Mouse (Mus musculus): ENCODE measurements around the gene Ryr2.
A peak's percentile ranks its signal among the peaks of the same experiment; 100 is the strongest.
"Not testable (repeated sequence)": the region's sequence is repeated elsewhere in the genome, so short reads cannot be mapped to it uniquely, and the experiment has no call there.

The Ryr2 gene

DNA sequence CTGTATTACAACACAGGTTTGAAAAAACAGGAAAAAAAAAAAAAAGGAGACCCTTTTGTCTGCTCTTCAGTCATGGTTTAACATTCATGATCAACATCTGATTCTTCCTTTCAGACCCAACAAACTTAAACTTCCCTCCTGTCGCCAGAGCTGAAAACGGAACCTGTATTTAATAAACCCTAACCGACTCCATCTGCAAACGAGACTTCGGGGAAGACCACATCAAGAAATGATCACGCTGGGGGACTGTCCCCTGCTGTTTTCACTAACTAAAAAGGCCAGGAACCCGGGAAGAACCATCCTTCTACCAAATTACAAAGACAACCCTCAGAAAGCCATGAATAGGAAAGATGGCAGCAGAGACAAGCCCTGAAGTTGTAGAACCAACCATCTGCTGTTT lies 482.2 kb downstream of the Ryr2 start:
- ATAC-seq (ENCODE audit: insufficient number of reproducible peaks, low FRiP score, low TSS enrichment): no peak

- no peak for ATAC-seq (ENCODE audit: insufficient number of reproducible peaks, low FRiP score, low TSS enrichment)
These were observed 511.3 kb downstream of the Ryr2 start for GRCm38 (mm10) chr13:11595431-11595830.

- no peak for ATAC-seq (ENCODE audit: insufficient number of reproducible peaks, low FRiP score, low TSS enrichment)
These were observed 521.5 kb downstream of the Ryr2 start for GRCm38 (mm10) chr13:11585283-11585682.

- ATAC-seq (ENCODE audit: insufficient number of reproducible peaks, low FRiP score, low TSS enrichment): no peak
These were observed 534.2 kb downstream of the Ryr2 start for GRCm38 (mm10) chr13:11572552-11572951.

DNA sequence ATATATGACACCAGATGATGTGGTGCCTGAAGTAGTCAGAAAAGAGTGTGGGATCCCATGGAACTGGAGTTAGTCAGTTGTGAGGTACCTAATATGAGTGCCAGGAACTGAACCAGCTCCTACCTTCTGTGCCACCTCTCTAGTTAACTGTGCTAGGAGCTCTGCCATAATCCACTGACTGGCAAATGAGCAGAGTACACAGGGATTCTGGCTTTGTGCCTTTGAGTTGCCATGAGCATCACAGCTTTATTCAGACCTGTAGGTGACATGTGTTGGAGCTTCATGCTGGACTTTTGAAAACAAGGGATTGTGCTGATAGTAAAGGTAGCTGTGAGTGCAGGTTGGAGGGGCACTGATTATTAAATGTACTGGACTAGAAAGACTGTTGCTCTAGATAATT lies 539.4 kb downstream of the Ryr2 start:
- 0 out of 2 replicates have a peak, but pooled peaks have one; percentile 28 for ATAC-seq (ENCODE audit: insufficient number of reproducible peaks, low FRiP score, low TSS enrichment)

GRCm38 (mm10) chr13:11566486-11566885 lies 540.3 kb downstream of the Ryr2 start:
- ATAC-seq (ENCODE audit: insufficient number of reproducible peaks, low FRiP score, low TSS enrichment): no peak

- peak; percentile 62 for ATAC-seq (ENCODE audit: insufficient number of reproducible peaks, low FRiP score, low TSS enrichment)
These were observed 543.3 kb downstream of the Ryr2 start for GRCm38 (mm10) chr13:11563224-11564024.

DNA sequence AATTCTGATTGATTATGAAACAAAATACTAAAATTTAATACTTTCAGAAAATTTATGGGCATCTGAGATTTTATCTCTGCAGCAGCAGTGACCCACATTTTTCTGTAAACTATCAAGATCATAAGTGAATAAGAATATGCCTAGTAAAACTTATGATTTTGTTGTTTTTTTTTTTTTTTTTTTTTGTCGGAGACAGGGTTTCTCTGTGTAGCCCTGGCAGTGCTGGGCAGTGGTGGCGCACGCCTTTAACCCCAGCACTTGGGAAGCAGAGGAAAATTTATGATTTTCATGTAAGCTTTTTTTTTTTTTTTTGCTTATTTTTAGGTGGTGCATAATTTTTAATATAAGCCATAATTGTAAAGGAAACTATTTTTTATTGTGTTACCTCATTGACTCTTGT lies 557.1 kb downstream of the Ryr2 start:
- ATAC-seq (ENCODE audit: insufficient number of reproducible peaks, low FRiP score, low TSS enrichment): no peak

GRCm38 (mm10) chr13:11549136-11549535 lies 557.6 kb downstream of the Ryr2 start:
- not testable (repeated sequence) for ATAC-seq (ENCODE audit: insufficient number of reproducible peaks, low FRiP score, low TSS enrichment)

DNA sequence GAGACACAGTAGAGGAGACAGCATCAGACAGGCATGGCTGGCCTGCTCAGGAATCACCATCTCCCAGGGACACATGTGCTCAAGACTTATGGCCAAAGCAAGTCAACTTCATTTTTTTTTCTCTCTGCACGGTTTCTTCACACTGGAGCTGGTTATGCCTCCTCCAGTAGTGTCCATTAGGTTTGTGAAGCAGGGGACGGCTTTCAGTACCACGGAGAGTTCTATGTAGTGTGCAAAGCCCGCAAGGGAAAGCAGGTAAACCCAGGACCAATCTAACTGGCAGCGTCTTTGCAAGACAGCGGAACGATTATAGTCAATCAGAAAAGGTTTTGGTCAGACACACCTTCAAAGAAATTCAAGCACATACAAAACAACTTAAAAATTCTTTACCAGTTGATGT lies 560.9 kb downstream of the Ryr2 start:
- no peak for ATAC-seq (ENCODE audit: insufficient number of reproducible peaks, low FRiP score, low TSS enrichment)

DNA sequence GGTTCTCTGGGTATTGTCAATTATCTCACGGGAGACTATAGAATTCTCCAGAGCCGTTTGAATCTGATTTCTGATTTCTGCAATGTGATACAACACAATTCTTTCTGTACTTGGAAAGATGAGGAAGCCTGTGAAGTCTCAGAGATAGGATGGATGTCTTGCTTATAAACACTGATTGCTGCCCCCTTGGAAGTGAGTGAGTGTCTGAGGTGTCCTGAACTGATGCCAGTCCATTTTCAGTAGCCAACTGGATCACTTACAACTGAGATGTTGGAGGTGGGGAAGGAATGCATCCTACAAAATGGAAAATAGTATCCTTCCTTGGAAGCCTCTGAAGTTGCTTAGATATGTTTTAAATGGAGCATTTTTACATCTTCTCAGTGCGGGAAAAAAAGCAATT lies 564.2 kb downstream of the Ryr2 start:
- no peak for ATAC-seq (ENCODE audit: insufficient number of reproducible peaks, low FRiP score, low TSS enrichment)

- ATAC-seq (ENCODE audit: insufficient number of reproducible peaks, low FRiP score, low TSS enrichment): no peak
These were observed 569.9 kb downstream of the Ryr2 start for GRCm38 (mm10) chr13:11536851-11537250.

DNA sequence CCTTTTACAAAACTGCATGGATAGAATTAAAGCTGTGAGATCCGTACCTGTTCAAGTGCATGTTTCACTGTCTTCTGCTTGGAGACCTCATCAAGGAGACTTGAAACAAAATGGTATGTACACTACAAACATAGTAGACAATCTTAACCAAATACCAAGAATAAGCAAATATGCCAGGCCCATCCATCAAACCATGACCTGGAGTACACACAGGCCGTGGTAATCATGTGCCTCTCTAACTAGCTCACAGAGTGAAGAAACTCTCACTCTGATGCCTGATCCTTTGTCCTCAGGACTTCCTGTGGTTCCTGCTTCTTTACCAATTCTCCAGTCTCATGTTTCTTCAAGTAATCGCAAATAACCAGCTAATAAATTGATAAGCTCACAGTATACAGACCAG lies 570.9 kb downstream of the Ryr2 start:
- ATAC-seq (ENCODE audit: insufficient number of reproducible peaks, low FRiP score, low TSS enrichment): no peak

- ATAC-seq (ENCODE audit: insufficient number of reproducible peaks, low FRiP score, low TSS enrichment): no peak
These were observed 573.5 kb downstream of the Ryr2 start for GRCm38 (mm10) chr13:11533265-11533664.

- ATAC-seq (ENCODE audit: insufficient number of reproducible peaks, low FRiP score, low TSS enrichment): no peak
These were observed 574.5 kb downstream of the Ryr2 start for GRCm38 (mm10) chr13:11532014-11532890.

GRCm38 (mm10) chr13:11523612-11524011 lies 583.1 kb downstream of the Ryr2 start:
- no peak for ATAC-seq (ENCODE audit: insufficient number of reproducible peaks, low FRiP score, low TSS enrichment)

GRCm38 (mm10) chr13:11520765-11521164 lies 586.0 kb downstream of the Ryr2 start:
- no peak for ATAC-seq (ENCODE audit: insufficient number of reproducible peaks, low FRiP score, low TSS enrichment)

- ATAC-seq (ENCODE audit: insufficient number of reproducible peaks, low FRiP score, low TSS enrichment): no peak
These were observed 595.1 kb downstream of the Ryr2 start for GRCm38 (mm10) chr13:11511540-11512177.

Data from cerebellum, adult (tissue).